Mouse (Mus musculus) left cerebral cortex, adult 8-10 months (tissue): Measurements from ENCODE around the gene Olfr780. TPM values are rescaled to one million over a fixed set of nuclear protein-coding genes. Genes with fewer than 3 reads are reported as not detected.
"Not testable (repeated sequence)": the region's sequence is repeated elsewhere in the genome, so short reads cannot be mapped to it uniquely, and the experiment has no call there.

Experiments used
- DNase-seq, 2 experiments: peaks; one replicate each; pipeline ENCODE4 v3.0.0; 2022; ENCODE audit warnings: low spot score in 2 of 2
- total RNA-seq, 4 experiments: library from RNA; stranded (reverse); gene quantifications; 2 replicates each; pipeline ENCODE4 v1.2.4; 2022

Gene Olfr780
- not detected for total RNA-seq

- no peak for DNase-seq
These were observed at the start of gene Olfr780 for GRCm38 (mm10) chr10:129317817-129318216. Olfr780 (plus strand) TSS chr10:129318117.

GRCm38 (mm10) chr10:129271081-129271535 lies 46.8 kb upstream of the Olfr780 start, which contains the start of gene Olfr777:
Olfr777 (minus strand) TSS chr10:129271485.
- no peak for DNase-seq

DNA sequence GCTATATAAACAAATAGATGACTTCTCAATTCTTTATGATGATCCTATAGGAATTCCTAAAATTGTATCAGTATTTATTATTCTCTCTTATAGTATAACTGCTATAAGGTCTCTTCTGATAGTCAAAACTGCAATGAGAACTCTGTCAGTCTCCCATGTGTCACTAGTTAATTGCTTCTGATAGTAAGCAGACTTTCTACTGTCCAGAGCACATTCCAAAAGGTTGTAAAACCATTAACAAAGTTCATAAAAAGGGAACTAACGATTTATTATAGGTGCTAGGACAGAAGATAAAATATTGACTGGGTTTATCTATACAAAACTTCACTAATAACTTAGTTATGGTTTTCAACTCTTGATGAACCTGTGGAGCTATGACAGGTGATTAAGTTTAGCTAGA lies 4.9 kb upstream of the Olfr780 start:
- not testable (repeated sequence) for DNase-seq

DNA sequence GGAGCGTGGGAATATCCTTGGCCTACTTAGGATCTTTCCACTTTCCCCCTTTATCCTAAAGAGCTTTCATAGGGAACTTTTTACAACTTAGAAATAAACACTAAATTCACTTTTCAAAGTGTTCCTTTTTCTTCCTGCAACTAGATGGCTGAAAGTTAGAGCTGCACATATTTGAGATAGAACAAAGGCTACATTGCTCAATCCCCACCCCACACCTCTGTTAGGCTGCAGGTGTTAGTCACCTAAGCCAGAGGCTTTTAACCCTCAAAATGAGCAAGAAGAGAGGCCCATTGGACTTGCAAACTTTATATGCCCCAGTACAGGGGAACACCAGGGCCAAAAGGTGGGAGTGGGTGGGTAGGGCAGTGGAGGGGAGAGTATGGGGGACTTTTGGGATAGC lies 4.4 kb upstream of the Olfr780 start:
- DNase-seq, result not testable (repeated sequence)

GRCm38 (mm10) chr10:129328554-129328953 lies 10.6 kb downstream of the Olfr780 start, which contains the start of gene Olfr781:
Olfr781 (plus strand) TSS chr10:129328854.
- DNase-seq, result no peak

DNA sequence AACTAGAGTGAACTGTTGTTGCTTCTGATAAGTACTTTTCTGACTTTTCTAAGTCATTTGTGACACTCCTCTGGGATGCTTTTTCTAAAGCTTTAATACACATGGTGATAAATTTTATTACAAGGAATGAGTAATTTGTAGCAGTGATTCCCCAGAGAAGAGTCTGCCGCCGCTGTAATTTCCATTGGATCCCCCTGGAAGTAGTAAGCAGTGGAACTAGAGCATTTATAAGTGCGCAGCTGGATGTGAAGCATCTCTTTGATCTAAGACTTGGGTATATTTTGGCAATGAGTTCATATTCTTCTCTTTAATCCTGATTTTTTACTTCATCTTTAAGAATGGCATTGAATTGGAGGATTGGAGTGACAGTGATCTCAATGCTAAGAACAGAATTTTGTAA lies 30.6 kb downstream of the Olfr780 start, which contains the start of gene Olfr782:
Olfr782 (plus strand) TSS at position 301 of the 400 bp plus-strand sequence.
- no peak for DNase-seq

DNA sequence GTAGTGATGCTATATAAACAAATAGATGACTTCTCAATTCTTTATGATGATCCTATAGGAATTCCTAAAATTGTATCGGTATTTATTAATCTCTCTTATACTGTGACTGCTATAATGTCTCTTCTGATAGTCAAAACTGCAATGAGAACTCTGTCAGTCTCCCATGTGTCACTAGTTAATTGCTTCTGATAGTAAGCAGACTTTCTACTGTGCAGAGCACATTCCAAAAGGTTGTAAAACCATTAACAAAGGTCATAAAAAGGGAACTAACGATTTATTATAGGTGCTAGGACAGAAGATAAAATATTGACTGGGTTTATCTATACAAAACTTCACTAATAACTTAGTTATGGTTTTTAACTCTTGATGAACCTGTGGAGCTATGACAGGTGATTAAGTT lies 34.6 kb downstream of the Olfr780 start:
- DNase-seq, result not testable (repeated sequence)

GRCm38 (mm10) chr10:129356496-129356895 lies 38.6 kb downstream of the Olfr780 start:
- not testable (repeated sequence) for DNase-seq

- no peak for DNase-seq
These were observed 39.4 kb downstream of the Olfr780 start for GRCm38 (mm10) chr10:129357307-129357706.

Other genes starting within 250 kb of the Olfr780 start
- gene Olfr766-ps1, start 249.1 kb upstream of the Olfr780 start, total RNA-seq, result not detected
- gene Olfr767, start 235.2 kb upstream of the Olfr780 start, total RNA-seq, result not detected
- gene Olfr768, start 218.7 kb upstream of the Olfr780 start, total RNA-seq, result not detected
- not detected for gene Olfr769, start 200.3 kb upstream of the Olfr780 start, total RNA-seq
- not detected for gene Olfr770, start 179.1 kb upstream of the Olfr780 start, total RNA-seq
- not detected for gene Olfr771, start 153.4 kb upstream of the Olfr780 start, total RNA-seq
- gene Olfr772, start 140.2 kb upstream of the Olfr780 start, total RNA-seq, result not detected
- gene Olfr773, start 130.7 kb upstream of the Olfr780 start, total RNA-seq, result not detected
- not detected for gene Olfr774, start 81.9 kb upstream of the Olfr780 start, total RNA-seq
- gene Olfr775, start 69.7 kb upstream of the Olfr780 start, total RNA-seq, result not detected
- not detected for gene Olfr776, start 59.0 kb upstream of the Olfr780 start, total RNA-seq
- gene Olfr777, start 46.6 kb upstream of the Olfr780 start, total RNA-seq, result not detected
- not detected for gene Olfr781, start 10.7 kb downstream of the Olfr780 start, total RNA-seq
- not detected for gene Olfr782, start 30.7 kb downstream of the Olfr780 start, total RNA-seq
- under 1 TPM; 0.12 to 0.26 (median 0.16) TPM for gene Olfr784, start 66.0 kb downstream of the Olfr780 start, total RNA-seq
- not detected for gene Olfr785, start 87.3 kb downstream of the Olfr780 start, total RNA-seq
- gene Olfr786, start 109.2 kb downstream of the Olfr780 start, total RNA-seq, result not detected
- gene Olfr787, start 143.7 kb downstream of the Olfr780 start, total RNA-seq, result not detected
- gene Olfr788, start 152.9 kb downstream of the Olfr780 start, total RNA-seq, result not detected
- gene Olfr789, start 166.6 kb downstream of the Olfr780 start, total RNA-seq, result not detected
- not detected for gene Olfr790, start 180.4 kb downstream of the Olfr780 start, total RNA-seq
- not detected for gene Olfr791, start 203.7 kb downstream of the Olfr780 start, total RNA-seq
- not detected for gene Olfr792, start 221.0 kb downstream of the Olfr780 start, total RNA-seq
- not detected for gene Olfr794, start 249.5 kb downstream of the Olfr780 start, total RNA-seq